Mouse (Mus musculus) forebrain, postnatal 0 days (tissue): ENCODE measurements around the gene Gli2. TPM values are rescaled to one million over a fixed set of nuclear protein-coding genes. Genes with fewer than 3 reads are reported as not detected.

Source experiments
- ATAC-seq: fragments of 200-750 bp; cut with Nextera tagmentation; 2 replicates; pipeline ENCODE4 v1.8.0; 2017; ENCODE audit warnings: mild to moderate bottlenecking, moderate library complexity
- DNase-seq: peaks from one replicate; pipeline ENCODE4 v3.0.0-alpha.2; 2015
- H3K27ac ChIP-seq: fragments of 300-500 bp; sonication (generic); 2 replicates; pipeline ENCODE4 v1.5.1; 2014; ENCODE audit warnings: low read depth, mild to moderate bottlenecking, antibody characterized with exemption, low read length, moderate library complexity, mixed read lengths
- H3K27me3 ChIP-seq: fragments of 300-500 bp; sonication (generic); 2 replicates; pipeline ENCODE4 v1.6.1; 2014; ENCODE audit warnings: mild to moderate bottlenecking, low read length, mixed read lengths; ENCODE audit not compliant: insufficient read depth
- H3K36me3 ChIP-seq: fragments of 300-500 bp; sonication (generic); 2 replicates; pipeline ENCODE4 v1.6.1; 2014; ENCODE audit warnings: mild to moderate bottlenecking, moderate library complexity; ENCODE audit not compliant: insufficient read depth
- H3K4me1 ChIP-seq: fragments of 300-500 bp; sonication (generic); 2 replicates; pipeline ENCODE4 v1.6.1; 2014; ENCODE audit warnings: antibody characterized with exemption; ENCODE audit not compliant: insufficient read depth
- H3K4me2 ChIP-seq: fragments of 300-500 bp; sonication (generic); 2 replicates; pipeline ENCODE4 v1.6.1; 2014; ENCODE audit warnings: low read depth, mild to moderate bottlenecking, moderate library complexity
- H3K4me3 ChIP-seq: fragments of 300-500 bp; sonication (generic); 2 replicates; pipeline ENCODE4 v1.5.1; 2014; ENCODE audit warnings: low read depth, low read length, mixed read lengths
- H3K9ac ChIP-seq: fragments of 300-500 bp; sonication (generic); 2 replicates; pipeline ENCODE4 v1.6.1; 2014; ENCODE audit warnings: mild to moderate bottlenecking
- H3K9me3 ChIP-seq: fragments of 300-500 bp; sonication (generic); 2 replicates; pipeline ENCODE4 v1.6.1; 2016; ENCODE audit warnings: low read length
- CTCF ChIP-seq: sonication (generic); IDR thresholded peaks from 2 replicates; pipeline ENCODE4 v1.5.1; 2016; ENCODE audit warnings: antibody characterized with exemption, control low read depth, low read depth
- WGBS: fragments of 180-500 bp; shearing (Covaris S2); extraction: QIAGEN DNeasy Blood & Tissue Kit; methylation state at CpG from one replicate; pipeline ENCODE4 v1.1.7; 2014; 5-methylcytosine and 5-hydroxymethylcytosine counted together
- polyA plus RNA-seq: library from polyadenylated mRNA; unstranded; fragments of >200 nt; fragmentation: Nextera tagmentation; extraction: Ambion mirVana; gene quantifications from 2 replicates; pipeline ENCODE4 v1.2.1, GENCODE M21; 2015
- total RNA-seq: library from RNA; depleted of rRNA; stranded (reverse); fragments of >200 nt; gene quantifications from 2 replicates; pipeline ENCODE4 v1.2.3, GENCODE M21; 2014

Gene Gli2
- total and polyA plus RNA-seq, 2 experiments from 2014 or later: 1.3 to 4.4 TPM

GRCm38 (mm10) chr1:119064892-119065671 is 11.7 kb upstream of the Gli2 start:
- ATAC-seq: no peak
- 76% methylated on average over 20 of the region's 20 CpGs for WGBS
- no peak for TF ChIP-seq CTCF
- H3K9ac ChIP-seq: no peak overlapping the region
- H3K27me3 ChIP-seq: no peaks in the 10 kb centered on the region
- no peak overlapping the region for H3K4me3 ChIP-seq
- no peak for DNase-seq
- H3K36me3 ChIP-seq: no peaks in the 10 kb centered on the region
- no peak overlapping the region for H3K4me2 ChIP-seq
- no peaks in the 10 kb centered on the region for H3K4me1 ChIP-seq
- H3K27ac ChIP-seq: no peak overlapping the region
- no peaks in the 10 kb centered on the region for H3K9me3 ChIP-seq

DNA sequence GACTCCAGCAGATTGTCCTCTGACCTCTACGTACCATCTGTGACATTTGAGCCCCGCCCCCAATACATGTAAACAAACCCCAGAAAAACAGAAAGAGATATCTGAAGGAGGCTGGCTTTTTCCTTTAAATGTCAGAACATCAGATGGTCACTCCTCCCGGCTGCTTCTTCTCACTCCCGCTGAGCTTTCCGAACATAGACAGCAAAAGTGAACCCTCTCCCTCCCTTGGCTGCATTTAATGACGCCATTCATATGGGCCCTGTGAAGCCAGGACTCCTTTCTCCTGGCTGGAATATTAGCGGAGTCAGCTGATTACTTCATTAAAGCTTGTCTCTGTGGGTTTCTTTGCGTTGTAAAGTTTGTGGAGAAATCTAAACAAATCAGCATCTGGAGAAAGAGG is 3.1 kb upstream of the Gli2 start:
- H3K9me3 ChIP-seq: no peaks in the 10 kb centered on the region
- peaks cover 8% of the 10 kb centered on the region; the same call in 1 of the 2 replicates for H3K27me3 ChIP-seq
- H3K36me3 ChIP-seq: no peaks in the 10 kb centered on the region
- no peak overlapping the region for H3K4me2 ChIP-seq
- DNase-seq (no peak), ATAC-seq (no peak)
- WGBS: 69% methylated on average over 8 of the region's 8 CpGs
- no peak for TF ChIP-seq CTCF
- H3K4me1 ChIP-seq: peaks cover 5% of the 10 kb centered on the region; the same call in 1 of the 2 replicates
- no peak overlapping the region for H3K9ac ChIP-seq
- no peak overlapping the region for H3K4me3 ChIP-seq
- H3K27ac ChIP-seq: no peak overlapping the region

DNA sequence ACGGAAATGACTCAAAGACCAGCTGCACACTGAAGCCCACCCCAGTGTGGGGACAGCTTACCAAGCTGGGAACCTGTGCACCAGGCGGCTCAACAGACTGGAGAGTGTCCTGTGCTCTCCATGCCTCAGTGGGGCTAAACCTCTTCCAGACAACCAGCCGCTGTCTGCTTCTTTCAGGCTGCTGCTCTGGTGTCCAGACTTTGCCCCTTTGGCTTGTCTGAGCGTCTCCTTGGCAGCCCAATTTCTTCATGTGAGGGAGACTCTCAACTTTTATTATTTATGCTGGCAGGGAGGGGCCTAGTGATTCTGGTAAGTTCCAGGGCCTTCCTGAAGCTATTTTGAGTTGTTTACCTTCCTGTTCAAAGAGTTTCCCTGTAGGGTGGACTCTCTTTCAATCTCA is 2.4 kb upstream of the Gli2 start:
- Histone ChIP-seq H3K27ac (no peak overlapping the region), H3K27me3 (peaks cover 8% of the 10 kb centered on the region; the same call in 1 of the 2 replicates), H3K36me3 (no peaks in the 10 kb centered on the region), H3K4me2 (no peak overlapping the region), H3K9me3 (no peaks in the 10 kb centered on the region), H3K9ac (no peak overlapping the region), H3K4me1 (peaks cover 5% of the 10 kb centered on the region; the same call in 1 of the 2 replicates), H3K4me3 (no peak overlapping the region)
- 88% methylated on average over 4 of the region's 4 CpGs for WGBS
- DNase-seq (no peak), ATAC-seq (no peak)
- no peak for TF ChIP-seq CTCF

- WGBS: 12% methylated on average over 6 of the region's 6 CpGs
- Histone ChIP-seq H3K4me1 (peaks cover 5% of the 10 kb centered on the region; the same call in 1 of the 2 replicates), H3K9ac (no peak overlapping the region), H3K9me3 (no peaks in the 10 kb centered on the region), H3K27ac (no peak overlapping the region; the same call in 1 of the 2 replicates), H3K4me3 (peak overlapping the region; percentile 45), H3K36me3 (no peaks in the 10 kb centered on the region), H3K4me2 (peak overlapping the region; percentile 96), H3K27me3 (peaks cover 8% of the 10 kb centered on the region; the same call in 1 of the 2 replicates)
- ATAC-seq (no peak), DNase-seq (no peak)
- TF ChIP-seq CTCF: no peak
These were observed 1.0 kb upstream of the Gli2 start for GRCm38 (mm10) chr1:119054468-119054867.

GRCm38 (mm10) chr1:119053872-119054354 is 494 bp upstream of the Gli2 start:
- Histone ChIP-seq H3K36me3 (no peaks in the 10 kb centered on the region), H3K4me1 (peaks cover 5% of the 10 kb centered on the region; the same call in 1 of the 2 replicates), H3K27me3 (peaks cover 8% of the 10 kb centered on the region; the same call in 1 of the 2 replicates), H3K4me3 (peak overlapping the region; percentile 45), H3K9me3 (no peaks in the 10 kb centered on the region), H3K4me2 (peak overlapping the region; percentile 96), H3K9ac (peak overlapping the region; percentile 47), H3K27ac (peak overlapping the region; percentile 9; the same call in 1 of the 2 replicates)
- peak; percentile 63 for DNase-seq
- ATAC-seq: peak; percentile 51
- 3% methylated on average over 25 of the region's 25 CpGs for WGBS
- TF ChIP-seq CTCF: no peak

GRCm38 (mm10) chr1:119052631-119053177 is 715 bp downstream of the Gli2 start:
- Histone ChIP-seq H3K9me3 (no peaks in the 10 kb centered on the region), H3K36me3 (no peaks in the 10 kb centered on the region), H3K4me3 (peak overlapping the region; percentile 45), H3K27me3 (peaks cover 8% of the 10 kb centered on the region; the same call in 1 of the 2 replicates), H3K4me1 (peaks cover 5% of the 10 kb centered on the region; the same call in 1 of the 2 replicates), H3K9ac (peak overlapping the region; percentile 39), H3K4me2 (peak overlapping the region; percentile 96), H3K27ac (peak overlapping the region; percentile 9; the same call in 1 of the 2 replicates)
- WGBS: 3% methylated on average over 33 of the region's 33 CpGs
- ATAC-seq (no peak), DNase-seq (no peak)
- peak; percentile 22; the same call in 1 of the 2 replicates for TF ChIP-seq CTCF
